Mouse (Mus musculus): ENCODE data around the gene Pum2. TPM values are rescaled to one million over a fixed set of nuclear protein-coding genes. Genes with fewer than 3 reads are reported as not detected.
"Not testable (repeated sequence)": the region's sequence is repeated elsewhere in the genome, so short reads cannot be mapped to it uniquely, and the experiment has no call there.

The Pum2 gene
- polyA plus RNA-seq, 1 experiment from 2014 or later: 43.5 TPM

- H3K27me3 ChIP-seq (replicated peaks): no peaks in the 10 kb centered on the region
- no peaks in the 10 kb centered on the region for H3K36me3 ChIP-seq
- no peaks in the 10 kb centered on the region for H3K9me3 ChIP-seq
- WGBS: under 1% methylated on average over 61 of the region's 62 CpGs
- H3K4me2 ChIP-seq (replicated peaks): peak overlapping the region; percentile 61
- peak overlapping the region; percentile 100 for H3K9ac ChIP-seq
- peak overlapping the region; percentile 97 for H3K27ac ChIP-seq
- H3K4me1 ChIP-seq (replicated peaks): peaks cover 11% of the 10 kb centered on the region; the same call in 1 of the 2 replicates
- ATAC-seq: peak; percentile 89
- peak overlapping the region; percentile 91 for H3K4me3 ChIP-seq (replicated peaks)
These were observed 487 bp downstream of the Pum2 start for GRCm38 (mm10) chr12:8674377-8674864.

DNA sequence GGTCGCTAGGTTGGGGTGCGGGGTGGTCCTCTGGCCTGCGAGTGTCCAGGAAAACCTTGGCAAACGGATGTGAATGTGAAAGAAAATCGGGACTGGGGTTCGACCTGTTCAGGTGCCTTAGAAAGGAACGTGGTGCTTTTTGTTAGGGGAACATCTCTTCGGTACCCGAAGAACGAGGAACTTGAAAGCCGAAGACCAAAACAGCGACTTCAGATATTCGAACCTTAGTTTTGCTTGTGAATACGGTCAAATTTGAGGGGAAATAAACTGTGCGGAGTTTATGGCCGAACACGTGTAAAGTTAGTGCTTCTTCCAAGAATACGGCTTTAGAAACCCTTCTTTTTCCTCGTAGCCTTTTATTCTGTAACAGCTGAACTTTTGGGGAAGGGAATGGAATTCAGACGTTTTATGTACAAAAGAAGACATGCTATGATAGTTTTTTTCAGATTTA is 982 bp downstream of the Pum2 start:
- no peaks in the 10 kb centered on the region for H3K36me3 ChIP-seq
- H3K4me1 ChIP-seq (replicated peaks): peaks cover 11% of the 10 kb centered on the region; the same call in 1 of the 2 replicates
- H3K9me3 ChIP-seq: no peaks in the 10 kb centered on the region
- H3K27ac ChIP-seq: peak overlapping the region; percentile 97
- H3K27me3 ChIP-seq (replicated peaks): no peaks in the 10 kb centered on the region
- peak overlapping the region; percentile 100 for H3K9ac ChIP-seq
- peak overlapping the region; percentile 91 for H3K4me3 ChIP-seq (replicated peaks)
- no peak for ATAC-seq
- under 1% methylated on average over 20 of the region's 20 CpGs for WGBS
- H3K4me2 ChIP-seq (replicated peaks): peak overlapping the region; percentile 61

DNA sequence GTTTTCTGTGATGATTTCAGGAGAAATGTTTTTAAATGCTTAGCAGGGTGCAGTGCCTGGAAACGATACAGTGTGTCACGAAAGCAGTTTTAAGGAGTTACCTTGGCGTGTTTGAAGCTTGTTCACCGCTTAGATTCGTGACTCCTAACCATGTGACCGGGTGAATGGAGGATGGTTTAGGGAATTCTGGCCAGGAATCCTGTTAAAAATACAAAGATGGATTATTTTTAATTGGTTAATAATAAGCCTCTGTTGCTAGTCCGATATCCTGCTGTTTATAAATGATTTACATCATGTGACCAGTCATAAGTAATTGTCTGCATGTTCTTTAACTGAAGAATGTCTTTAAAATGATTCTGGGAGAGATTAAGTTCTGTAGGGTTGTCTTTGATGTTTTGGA is 1.4 kb downstream of the Pum2 start:
- H3K4me1 ChIP-seq (replicated peaks): peaks cover 11% of the 10 kb centered on the region; the same call in 1 of the 2 replicates
- peak overlapping the region; percentile 91 for H3K4me3 ChIP-seq (replicated peaks)
- H3K27ac ChIP-seq: peak overlapping the region; percentile 97; the same call in 1 of the 2 replicates
- H3K9me3 ChIP-seq: no peaks in the 10 kb centered on the region
- no peaks in the 10 kb centered on the region for H3K36me3 ChIP-seq
- peak overlapping the region; percentile 100 for H3K9ac ChIP-seq
- H3K4me2 ChIP-seq (replicated peaks): peak overlapping the region; percentile 61
- no peak for ATAC-seq
- WGBS: under 1% methylated on average over 7 of the region's 7 CpGs
- H3K27me3 ChIP-seq (replicated peaks): no peaks in the 10 kb centered on the region

DNA sequence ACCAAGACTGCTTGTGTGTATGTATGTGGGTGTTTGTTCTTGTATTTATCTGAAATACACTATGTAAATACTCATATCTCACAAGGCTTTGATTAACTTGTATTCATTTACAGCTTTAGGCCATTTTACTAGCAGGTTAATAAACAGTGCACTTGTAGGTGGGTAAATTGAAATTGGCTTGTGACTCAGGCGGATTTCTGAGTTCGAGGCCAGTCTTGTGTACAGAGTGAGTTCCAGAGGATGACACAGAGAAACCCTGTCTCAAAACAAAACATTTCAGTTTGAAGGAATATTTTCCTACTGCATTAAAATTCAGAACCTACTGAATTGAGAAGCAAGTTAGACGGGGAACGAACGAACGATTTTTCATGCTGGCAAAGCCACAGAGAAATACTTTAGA is 2.4 kb downstream of the Pum2 start:
- H3K4me3 ChIP-seq (replicated peaks): no peak overlapping the region
- 65% methylated on average over 6 of the region's 6 CpGs for WGBS
- H3K27ac ChIP-seq: no peak overlapping the region
- H3K27me3 ChIP-seq (replicated peaks): no peaks in the 10 kb centered on the region
- H3K36me3 ChIP-seq: no peaks in the 10 kb centered on the region
- no peak overlapping the region for H3K9ac ChIP-seq
- peaks cover 11% of the 10 kb centered on the region; the same call in 1 of the 2 replicates for H3K4me1 ChIP-seq (replicated peaks)
- H3K9me3 ChIP-seq: no peaks in the 10 kb centered on the region
- peak overlapping the region; percentile 61 for H3K4me2 ChIP-seq (replicated peaks)
- no peak for ATAC-seq

GRCm38 (mm10) chr12:8677926-8678325 is 4.0 kb downstream of the Pum2 start:
- ATAC-seq: no peak
- Histone ChIP-seq H3K27me3 (replicated peaks) (no peaks in the 10 kb centered on the region), H3K9me3 (no peaks in the 10 kb centered on the region), H3K4me2 (replicated peaks) (no peak overlapping the region), H3K4me1 (replicated peaks) (peaks cover 11% of the 10 kb centered on the region; the same call in 1 of the 2 replicates), H3K9ac (no peak overlapping the region), H3K27ac (no peak overlapping the region), H3K4me3 (replicated peaks) (no peak overlapping the region), H3K36me3 (no peaks in the 10 kb centered on the region)

DNA sequence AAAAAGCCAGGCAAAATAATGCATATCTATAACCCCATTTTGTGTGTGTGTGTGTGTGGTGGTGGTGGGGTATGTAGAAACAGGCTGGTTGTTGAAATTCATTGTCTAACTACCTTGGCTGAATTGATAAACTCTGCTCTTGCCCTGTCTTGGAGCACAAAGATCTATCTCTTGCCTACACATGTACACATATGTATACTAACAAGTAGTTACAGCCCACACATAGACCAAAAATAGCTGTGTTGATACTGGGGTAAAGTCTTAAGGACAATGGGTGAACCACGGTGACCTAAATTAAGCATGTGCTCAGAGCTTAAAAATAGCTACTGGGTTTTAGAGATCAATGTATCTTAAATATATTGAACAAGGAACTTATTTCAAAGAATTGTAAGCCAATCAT is 10.3 kb downstream of the Pum2 start:
- no peak for ATAC-seq
- no peaks in the 10 kb centered on the region for H3K36me3 ChIP-seq
- no peak overlapping the region for H3K9ac ChIP-seq
- H3K27ac ChIP-seq: no peak overlapping the region
- 92% methylated on average over 1 of the region's 1 CpGs for WGBS
- no peaks in the 10 kb centered on the region for H3K4me1 ChIP-seq (replicated peaks)
- H3K4me2 ChIP-seq (replicated peaks): no peak overlapping the region
- H3K9me3 ChIP-seq: no peaks in the 10 kb centered on the region
- H3K4me3 ChIP-seq (replicated peaks): no peak overlapping the region
- no peaks in the 10 kb centered on the region for H3K27me3 ChIP-seq (replicated peaks)

GRCm38 (mm10) chr12:8685036-8685435 is 11.1 kb downstream of the Pum2 start:
- no peaks in the 10 kb centered on the region for H3K4me1 ChIP-seq (replicated peaks)
- H3K27ac ChIP-seq: no peak overlapping the region
- ATAC-seq: no peak
- H3K4me3 ChIP-seq (replicated peaks): no peak overlapping the region
- H3K36me3 ChIP-seq: no peaks in the 10 kb centered on the region
- no peaks in the 10 kb centered on the region for H3K9me3 ChIP-seq
- no peak overlapping the region for H3K9ac ChIP-seq
- no peaks in the 10 kb centered on the region for H3K27me3 ChIP-seq (replicated peaks)
- 94% methylated on average over 3 of the region's 3 CpGs for WGBS
- H3K4me2 ChIP-seq (replicated peaks): no peak overlapping the region

DNA sequence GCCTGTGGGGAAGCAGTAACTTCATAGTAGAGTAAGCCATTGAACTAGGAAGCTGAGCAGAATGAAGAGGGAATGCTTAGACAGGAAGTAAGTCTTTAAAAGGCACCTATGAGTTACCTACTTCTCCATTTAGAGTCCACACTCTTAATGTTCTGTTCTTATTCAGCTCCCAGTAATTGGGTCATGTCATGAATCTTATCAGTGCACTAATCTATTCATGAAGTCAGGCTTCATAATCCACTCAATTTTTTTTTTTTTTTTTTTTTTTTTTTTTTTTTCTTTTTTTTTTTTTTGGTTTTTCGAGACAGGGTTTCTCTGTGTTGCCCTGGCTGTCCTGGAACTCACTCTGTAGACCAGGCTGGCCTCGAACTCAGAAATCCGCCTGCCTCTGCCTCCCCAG is 15.9 kb downstream of the Pum2 start:
- not testable (repeated sequence) for ATAC-seq; H3K27me3 ChIP-seq (replicated peaks); H3K4me3 ChIP-seq (replicated peaks); H3K36me3 ChIP-seq; H3K4me1 ChIP-seq (replicated peaks); H3K9me3 ChIP-seq; H3K4me2 ChIP-seq (replicated peaks); H3K9ac ChIP-seq; H3K27ac ChIP-seq
- 87% methylated on average over 3 of the region's 3 CpGs for WGBS

GRCm38 (mm10) chr12:8698895-8699294 is 25.0 kb downstream of the Pum2 start:
- Histone ChIP-seq H3K27me3 (replicated peaks) (no peaks in the 10 kb centered on the region), H3K27ac (no peak overlapping the region), H3K4me3 (replicated peaks) (no peak overlapping the region), H3K36me3 (no peaks in the 10 kb centered on the region), H3K9me3 (no peaks in the 10 kb centered on the region), H3K4me1 (replicated peaks) (no peaks in the 10 kb centered on the region), H3K4me2 (replicated peaks) (no peak overlapping the region), H3K9ac (no peak overlapping the region)
- 63% methylated on average over 2 of the region's 2 CpGs for WGBS
- ATAC-seq: no peak

- no peak overlapping the region for H3K4me2 ChIP-seq (replicated peaks)
- no peak overlapping the region for H3K9ac ChIP-seq
- 66% methylated on average over 1 of the region's 1 CpGs for WGBS
- no peak for ATAC-seq
- no peaks in the 10 kb centered on the region for H3K9me3 ChIP-seq
- no peaks in the 10 kb centered on the region for H3K4me1 ChIP-seq (replicated peaks)
- no peak overlapping the region for H3K27ac ChIP-seq
- H3K4me3 ChIP-seq (replicated peaks): no peak overlapping the region
- no peaks in the 10 kb centered on the region for H3K27me3 ChIP-seq (replicated peaks)
- H3K36me3 ChIP-seq: no peaks in the 10 kb centered on the region
These were observed 30.1 kb downstream of the Pum2 start for GRCm38 (mm10) chr12:8703988-8704387.

DNA sequence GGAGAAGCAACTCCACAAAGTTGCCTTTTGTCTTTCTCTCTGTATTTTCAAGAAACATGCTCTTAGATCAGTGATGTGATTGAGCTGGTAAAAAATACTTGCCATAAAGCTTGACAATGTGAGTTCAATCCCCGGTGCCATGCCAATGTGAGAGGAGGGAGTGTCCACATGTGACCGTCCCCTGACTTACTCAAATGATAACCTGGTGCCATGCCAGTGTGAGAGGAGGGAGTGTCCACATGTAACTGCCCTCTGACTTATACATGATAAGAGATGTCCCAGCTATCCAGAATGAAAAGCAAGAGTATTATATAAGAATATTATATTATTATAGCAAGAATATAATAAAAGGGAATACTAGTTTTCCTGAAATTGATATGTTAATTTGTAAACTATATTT is 34.9 kb downstream of the Pum2 start:
- no peak for ATAC-seq
- WGBS: 77% methylated on average over 2 of the region's 2 CpGs

GRCm38 (mm10) chr12:8712665-8713064 is 38.7 kb downstream of the Pum2 start:
- Histone ChIP-seq H3K9ac (no peak overlapping the region), H3K27ac (no peak overlapping the region), H3K9me3 (no peaks in the 10 kb centered on the region), H3K4me2 (replicated peaks) (no peak overlapping the region), H3K4me1 (replicated peaks) (no peaks in the 10 kb centered on the region), H3K27me3 (replicated peaks) (no peaks in the 10 kb centered on the region), H3K4me3 (replicated peaks) (no peak overlapping the region), H3K36me3 (no peaks in the 10 kb centered on the region)
- WGBS: 76% methylated on average over 2 of the region's 2 CpGs
- ATAC-seq: no peak

More for the DNA sequence above, 34.9 kb downstream of the Pum2 start:
- no peak overlapping the region for H3K27ac ChIP-seq
- H3K36me3 ChIP-seq: no peaks in the 10 kb centered on the region
- no peak overlapping the region for H3K9ac ChIP-seq
- no peak overlapping the region for H3K4me2 ChIP-seq (replicated peaks)
- no peaks in the 10 kb centered on the region for H3K27me3 ChIP-seq (replicated peaks)
- H3K9me3 ChIP-seq: no peaks in the 10 kb centered on the region
- H3K4me1 ChIP-seq (replicated peaks): no peaks in the 10 kb centered on the region
- no peak overlapping the region for H3K4me3 ChIP-seq (replicated peaks)

GRCm38 (mm10) chr12:8716093-8716492 is 42.2 kb downstream of the Pum2 start:
- no peak overlapping the region for H3K27ac ChIP-seq
- H3K9me3 ChIP-seq: no peaks in the 10 kb centered on the region
- 68% methylated on average over 1 of the region's 1 CpGs for WGBS
- no peak overlapping the region for H3K9ac ChIP-seq
- H3K27me3 ChIP-seq (replicated peaks): no peaks in the 10 kb centered on the region
- H3K4me2 ChIP-seq (replicated peaks): no peak overlapping the region
- no peak for ATAC-seq
- H3K36me3 ChIP-seq: no peaks in the 10 kb centered on the region
- H3K4me3 ChIP-seq (replicated peaks): no peak overlapping the region
- no peaks in the 10 kb centered on the region for H3K4me1 ChIP-seq (replicated peaks)
